Mouse (Mus musculus) C2C12 (cell line): ENCODE results near the gene Spata33. TPM values are rescaled to one million over a fixed set of nuclear protein-coding genes. Genes with fewer than 3 reads are reported as not detected.
"Not testable (repeated sequence)": the region's sequence is repeated elsewhere in the genome, so short reads cannot be mapped to it uniquely, and the experiment has no call there.

Experiments
- H3K27me3 ChIP-seq: one replicate; pipeline ENCODE4 v1.6.1; 2011; ENCODE audit not compliant: control insufficient read depth, insufficient read depth, insufficient read length
- H3K36me3 ChIP-seq: one replicate; pipeline ENCODE4 v1.6.1; 2011; ENCODE audit not compliant: control insufficient read depth, insufficient read depth
- H3K4me3 ChIP-seq: one replicate; pipeline ENCODE4 v1.5.1; 2011; ENCODE audit warnings: mild to moderate bottlenecking, control low read depth; ENCODE audit not compliant: poor library complexity, insufficient read depth, severe bottlenecking
- H3K79me2 ChIP-seq: one replicate; pipeline ENCODE4 v1.6.1; 2011; ENCODE audit not compliant: control insufficient read depth, insufficient read depth
- H3K79me3 ChIP-seq: one replicate; pipeline ENCODE4 v1.6.1; 2011; ENCODE audit warnings: low read depth, control low read depth
- H3ac ChIP-seq: one replicate; pipeline ENCODE3; 2011; ENCODE audit warnings: low read depth; ENCODE audit not compliant: control insufficient read depth, insufficient read length
- CEBPB ChIP-seq: IDR thresholded peaks from one replicate; pipeline ENCODE4 v1.6.1; 2011; ENCODE audit warnings: low read depth, mild to moderate bottlenecking, control low read depth, moderate library complexity
- CTCF ChIP-seq: IDR thresholded peaks from one replicate; pipeline ENCODE4 v1.5.1; 2011; ENCODE audit not compliant: control insufficient read depth, insufficient read depth, insufficient read length
- FOSL1 ChIP-seq: IDR thresholded peaks from one replicate; pipeline ENCODE4 v1.8.0; 2011; ENCODE audit warnings: mild to moderate bottlenecking, low read length; ENCODE audit not compliant: poor library complexity, insufficient read depth, severe bottlenecking
- MAX ChIP-seq: IDR thresholded peaks from one replicate; pipeline ENCODE4 v1.6.1; 2011; ENCODE audit warnings: mild to moderate bottlenecking, control low read depth
- MYOD1 ChIP-seq: IDR thresholded peaks from one replicate; pipeline ENCODE4 v1.6.1; 2011; ENCODE audit warnings: low read depth; ENCODE audit not compliant: control insufficient read depth, insufficient read length
- MYOG ChIP-seq: IDR thresholded peaks from one replicate; pipeline ENCODE4 v1.6.1; 2011; ENCODE audit not compliant: control insufficient read depth, insufficient read length; ENCODE audit errors: extremely low read depth
- USF1 ChIP-seq: IDR thresholded peaks from one replicate; pipeline ENCODE4 v1.6.1; 2011; ENCODE audit warnings: low read depth, mild to moderate bottlenecking, control low read depth, moderate library complexity
- polyA plus RNA-seq: library from polyadenylated mRNA; unstranded; fragments of >200 nt; fragmentation: generic; extraction: Trizol; gene quantifications from one replicate; pipeline ENCODE4 v1.2.1, GENCODE M21; 2012; ENCODE audit warnings: missing spikeins

The Spata33 gene
- polyA plus RNA-seq, 1 experiment, result 1.1 TPM

GRCm38 (mm10) chr8:123254099-123254885 lies 41.7 kb downstream of the Spata33 start, which contains the start of the genes Zfp276 and Vps9d1:
TSS of gene Zfp276 (plus strand) at chr8:123254195.
TSS of gene Vps9d1 (minus strand) at chr8:123254348.
- H3K4me3 ChIP-seq, result peak within 1 kb of the TSS; percentile 84
- peak within 1 kb of the TSS; percentile 99 for H3ac ChIP-seq
- peaks cover 6% of the 10 kb centered on the region for H3K79me3 ChIP-seq
- no peaks in the 10 kb centered on the region for H3K27me3 ChIP-seq
- peaks cover 34% of the 10 kb centered on the region for H3K79me2 ChIP-seq
- peaks cover 9% of the 10 kb centered on the region for H3K36me3 ChIP-seq
- no peak for TF ChIP-seq FOSL1
- no peak for TF ChIP-seq MYOG
- no peak for TF ChIP-seq MAX
- TF ChIP-seq CEBPB, result no peak

- H3ac ChIP-seq, result peak overlapping the region; percentile 52
- H3K27me3 ChIP-seq, result no peaks in the 10 kb centered on the region
- peaks cover 6% of the 10 kb centered on the region for H3K79me3 ChIP-seq
- TF ChIP-seq FOSL1 (no peak), MAX (no peak), CTCF (no peak), USF1 (no peak), MYOD1 (no peak)
- peaks cover 34% of the 10 kb centered on the region for H3K79me2 ChIP-seq
- H3K36me3 ChIP-seq, result peaks cover 15% of the 10 kb centered on the region
- H3K4me3 ChIP-seq, result peak overlapping the region; percentile 84
Measured at GRCm38 (mm10) chr8:123255170-123255569, 42.5 kb downstream of the Spata33 start.

- Histone ChIP-seq H3ac (no peak overlapping the region), H3K79me2 (peaks cover 34% of the 10 kb centered on the region), H3K27me3 (no peaks in the 10 kb centered on the region), H3K36me3 (peaks cover 15% of the 10 kb centered on the region), H3K79me3 (peaks cover 6% of the 10 kb centered on the region), H3K4me3 (no peak overlapping the region)
- no peak for TF ChIP-seq CEBPB
- no peak for TF ChIP-seq USF1
- no peak for TF ChIP-seq MAX
- TF ChIP-seq MYOD1, result peak; percentile 51
- no peak for TF ChIP-seq FOSL1
Measured at GRCm38 (mm10) chr8:123257114-123257513, 44.5 kb downstream of the Spata33 start.

- H3K36me3 ChIP-seq, result peaks cover 15% of the 10 kb centered on the region
- H3ac ChIP-seq, H3K79me3 ChIP-seq, H3K4me3 ChIP-seq, H3K27me3 ChIP-seq: not testable (repeated sequence)
- peaks cover 33% of the 10 kb centered on the region for H3K79me2 ChIP-seq
Measured at GRCm38 (mm10) chr8:123257593-123257992, 45.0 kb downstream of the Spata33 start.

- Histone ChIP-seq H3K4me3 (no peak overlapping the region), H3K79me2 (no peaks in the 10 kb centered on the region), H3K27me3 (no peaks in the 10 kb centered on the region), H3K36me3 (peaks cover 56% of the 10 kb centered on the region), H3K79me3 (no peaks in the 10 kb centered on the region), H3ac (no peak overlapping the region)
- TF ChIP-seq MAX (no peak), MYOD1 (no peak), MYOG (no peak)
Measured at GRCm38 (mm10) chr8:123267926-123268656, 55.5 kb downstream of the Spata33 start.

GRCm38 (mm10) chr8:123271147-123271546 lies 58.5 kb downstream of the Spata33 start:
- Histone ChIP-seq H3K36me3 (peaks cover 45% of the 10 kb centered on the region), H3K4me3 (no peak overlapping the region), H3K27me3 (no peaks in the 10 kb centered on the region), H3K79me2 (no peaks in the 10 kb centered on the region), H3ac (no peak overlapping the region), H3K79me3 (no peaks in the 10 kb centered on the region)
- TF ChIP-seq MAX, result no peak
- TF ChIP-seq USF1, result no peak
- TF ChIP-seq MYOG, result no peak
- no peak for TF ChIP-seq FOSL1
- TF ChIP-seq CTCF, result no peak
- TF ChIP-seq CEBPB, result no peak
- no peak for TF ChIP-seq MYOD1

Other genes with a start within 250 kb of the Spata33 start
- 32.5 TPM for gene Ankrd11, start 170.6 kb upstream of the Spata33 start, polyA plus RNA-seq
- 57.4 TPM for gene Spg7, start 149.9 kb upstream of the Spata33 start, polyA plus RNA-seq
- gene Rpl13, start 110.5 kb upstream of the Spata33 start, polyA plus RNA-seq, result 3,422 TPM
- gene Cpne7, start 95.5 kb upstream of the Spata33 start, polyA plus RNA-seq, result 0.04 TPM
- 0.05 TPM for gene Sult5a1, start 54.5 kb upstream of the Spata33 start, polyA plus RNA-seq
- gene Dpep1, start 26.6 kb upstream of the Spata33 start, polyA plus RNA-seq, result 0.92 TPM
- 94.4 TPM for gene Chmp1a, start 69 bp upstream of the Spata33 start, polyA plus RNA-seq
- gene Cdk10, start 12.0 kb downstream of the Spata33 start, polyA plus RNA-seq, result 23.8 TPM
- 0.89 TPM for gene Spata2l, start 23.4 kb downstream of the Spata33 start, polyA plus RNA-seq
- 10.6 TPM for gene Zfp276, start 41.4 kb downstream of the Spata33 start, polyA plus RNA-seq
- 8.5 TPM for gene Vps9d1, start 41.5 kb downstream of the Spata33 start, polyA plus RNA-seq
- gene Fanca, start 105.7 kb downstream of the Spata33 start, polyA plus RNA-seq, result 14.0 TPM
- gene Spire2, start 119.9 kb downstream of the Spata33 start, polyA plus RNA-seq, result 5.1 TPM
- gene Tcf25, start 160.9 kb downstream of the Spata33 start, polyA plus RNA-seq, result 128 TPM
- 0.01 TPM for gene Mc1r, start 194.3 kb downstream of the Spata33 start, polyA plus RNA-seq
- 140 TPM for gene Tubb3, start 198.6 kb downstream of the Spata33 start, polyA plus RNA-seq
- gene Def8, start 210.7 kb downstream of the Spata33 start, polyA plus RNA-seq, result 23.9 TPM